Mouse (Mus musculus) thymus, adult 2 months (tissue): ENCODE data around the gene Rpl28. TPM values are rescaled to one million over a fixed set of nuclear protein-coding genes. Genes with fewer than 3 reads are reported as not detected.

Experiments
- DNase-seq: peaks from one replicate; pipeline ENCODE4 v3.0.0; 2021
- H3K27ac ChIP-seq: fragments of 200-500 bp; 2 replicates; pipeline ENCODE4 v1.5.1; 2012; ENCODE audit warnings: low read length, control low read depth; ENCODE audit not compliant: control insufficient read depth, insufficient read depth
- H3K27me3 ChIP-seq: fragments of 200-500 bp; 2 replicates; pipeline ENCODE4 v1.6.1; 2012; ENCODE audit warnings: mild to moderate bottlenecking, low read length, moderate library complexity, mixed read lengths; ENCODE audit not compliant: control insufficient read depth, insufficient read depth
- H3K36me3 ChIP-seq: fragments of 200-500 bp; 2 replicates; pipeline ENCODE4 v1.6.1; 2012; ENCODE audit warnings: mild to moderate bottlenecking, low read length, moderate library complexity; ENCODE audit not compliant: control insufficient read depth, insufficient read depth
- H3K4me1 ChIP-seq: fragments of 200-500 bp; replicated peaks from 2 replicates; pipeline ENCODE4 v1.6.1; 2012; ENCODE audit warnings: low read length; ENCODE audit not compliant: control insufficient read depth, insufficient read depth
- H3K4me3 ChIP-seq: fragments of 200-500 bp; 2 replicates; pipeline ENCODE4 v1.5.1; 2012; ENCODE audit warnings: mild to moderate bottlenecking, low read length, control low read depth, moderate library complexity; ENCODE audit not compliant: control insufficient read depth, insufficient read depth
- CTCF ChIP-seq: fragments of 200-500 bp; IDR thresholded peaks from 2 replicates; pipeline ENCODE4 v1.5.1; 2012; ENCODE audit warnings: mild to moderate bottlenecking, control low read depth, low read length, moderate library complexity, borderline replicate concordance; ENCODE audit not compliant: control insufficient read depth, poor library complexity, insufficient read depth; ENCODE audit errors: extremely low read depth
- POLR2A ChIP-seq: fragments of 200-500 bp; IDR thresholded peaks from 2 replicates; pipeline ENCODE4 v1.6.1; 2012; ENCODE audit warnings: mild to moderate bottlenecking, low read length, control low read depth, moderate library complexity; ENCODE audit not compliant: control insufficient read depth, poor library complexity, insufficient read depth; ENCODE audit errors: extremely low read depth
- WGBS: fragments of 180-500 bp; shearing (Covaris S2); methylation state at CpG from one replicate; pipeline ENCODE4 v1.1.7; 2018; 5-methylcytosine and 5-hydroxymethylcytosine counted together
- polyA plus RNA-seq: library from polyadenylated mRNA; depleted of rRNA; stranded (reverse); fragments of >200 nt; gene quantifications from 2 replicates; pipeline ENCODE4 v1.2.3, GENCODE M21; 2012

The Rpl28 gene
- polyA plus RNA-seq, 1 experiment = 367 TPM

GRCm38 (mm10) chr7:4749169-4749568, 43.5 kb upstream of the Rpl28 start:
- WGBS = 94% methylated on average over 2 of the region's 2 CpGs
- no peak overlapping the region for H3K4me3 ChIP-seq
- no peak for TF ChIP-seq CTCF
- no peak for TF ChIP-seq POLR2A
- peaks cover 17% of the 10 kb centered on the region for H3K4me1 ChIP-seq
- H3K27ac ChIP-seq = no peak overlapping the region
- H3K27me3 ChIP-seq = no peaks in the 10 kb centered on the region
- H3K36me3 ChIP-seq = no peaks in the 10 kb centered on the region
- no peak for DNase-seq

DNA sequence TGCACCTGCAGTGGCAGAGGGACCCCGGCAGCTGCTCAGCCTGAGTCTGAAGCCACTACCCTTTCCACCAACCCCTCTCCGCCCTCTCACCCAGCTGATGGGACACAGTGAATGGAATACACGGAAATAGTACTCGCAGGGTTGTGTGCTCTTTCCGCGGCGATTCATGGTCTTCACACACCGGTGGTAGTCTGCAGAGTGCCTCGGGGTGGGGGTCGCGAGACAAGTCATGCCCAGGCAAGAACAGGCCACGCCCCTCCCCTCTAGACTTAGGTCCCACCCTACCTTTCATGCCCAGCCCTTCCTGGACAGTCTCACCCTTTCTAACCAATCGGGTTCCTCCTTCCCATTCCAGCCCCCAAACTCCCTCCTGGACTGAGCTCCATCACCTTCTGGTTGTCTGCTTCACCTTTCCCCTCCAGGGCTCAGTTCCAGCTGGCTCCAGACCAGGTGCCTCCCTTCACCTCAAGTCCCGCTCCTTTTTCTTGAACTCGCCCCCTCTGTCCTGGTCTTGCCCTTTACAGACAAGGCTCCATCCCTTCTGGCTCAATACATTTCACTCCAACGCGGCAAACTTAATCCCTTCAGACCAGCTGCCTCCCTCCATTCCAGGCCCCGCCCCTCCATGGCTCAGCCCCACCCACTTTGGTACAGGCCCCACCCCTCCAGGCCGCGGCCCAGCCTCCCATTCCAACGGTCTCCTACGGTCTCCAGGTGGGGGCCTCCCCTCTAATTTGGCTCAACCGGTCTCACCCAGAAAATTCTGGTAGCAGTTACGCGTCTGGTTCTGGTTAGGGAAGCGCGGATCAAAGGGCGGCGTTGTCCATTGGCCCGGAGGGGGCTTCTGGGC, 40.5 kb upstream of the Rpl28 start:
- Histone ChIP-seq H3K36me3 (no peaks in the 10 kb centered on the region), H3K27me3 (no peaks in the 10 kb centered on the region), H3K4me3 (peak overlapping the region; percentile 57), H3K4me1 (peaks cover 17% of the 10 kb centered on the region), H3K27ac (no peak overlapping the region; the same call in 1 of the 2 replicates)
- TF ChIP-seq CTCF (no peak), POLR2A (no peak)
- WGBS = 3% methylated on average over 30 of the region's 30 CpGs
- DNase-seq = peak; percentile 25

- no peak for TF ChIP-seq CTCF
- peak; percentile 79 for TF ChIP-seq POLR2A
- DNase-seq = peak; percentile 85
- whole genome bisulfite sequencing = 11% methylated on average over 24 of the region's 24 CpGs
- H3K4me3 ChIP-seq = peak within 1 kb of the TSS; percentile 57
- no peaks in the 10 kb centered on the region for H3K27me3 ChIP-seq
- peaks cover 17% of the 10 kb centered on the region for H3K4me1 ChIP-seq
- H3K36me3 ChIP-seq = no peaks in the 10 kb centered on the region
- no peak within 1 kb of the TSS; the same call in 1 of the 2 replicates for H3K27ac ChIP-seq
Measured at GRCm38 (mm10) chr7:4752821-4753570, 39.7 kb upstream of the Rpl28 start, which contains the start of gene Cox6b2. Gene Cox6b2, minus strand, starts transcription at chr7:4753094.

GRCm38 (mm10) chr7:4759670-4760069, 33.0 kb upstream of the Rpl28 start:
- Histone ChIP-seq H3K27me3 (no peaks in the 10 kb centered on the region), H3K27ac (no peak overlapping the region), H3K4me1 (no peaks in the 10 kb centered on the region), H3K36me3 (no peaks in the 10 kb centered on the region), H3K4me3 (no peak overlapping the region)
- TF ChIP-seq CTCF (no peak), POLR2A (no peak)
- DNase-seq = no peak
- WGBS = 61% methylated on average over 1 of the region's 1 CpGs

DNA sequence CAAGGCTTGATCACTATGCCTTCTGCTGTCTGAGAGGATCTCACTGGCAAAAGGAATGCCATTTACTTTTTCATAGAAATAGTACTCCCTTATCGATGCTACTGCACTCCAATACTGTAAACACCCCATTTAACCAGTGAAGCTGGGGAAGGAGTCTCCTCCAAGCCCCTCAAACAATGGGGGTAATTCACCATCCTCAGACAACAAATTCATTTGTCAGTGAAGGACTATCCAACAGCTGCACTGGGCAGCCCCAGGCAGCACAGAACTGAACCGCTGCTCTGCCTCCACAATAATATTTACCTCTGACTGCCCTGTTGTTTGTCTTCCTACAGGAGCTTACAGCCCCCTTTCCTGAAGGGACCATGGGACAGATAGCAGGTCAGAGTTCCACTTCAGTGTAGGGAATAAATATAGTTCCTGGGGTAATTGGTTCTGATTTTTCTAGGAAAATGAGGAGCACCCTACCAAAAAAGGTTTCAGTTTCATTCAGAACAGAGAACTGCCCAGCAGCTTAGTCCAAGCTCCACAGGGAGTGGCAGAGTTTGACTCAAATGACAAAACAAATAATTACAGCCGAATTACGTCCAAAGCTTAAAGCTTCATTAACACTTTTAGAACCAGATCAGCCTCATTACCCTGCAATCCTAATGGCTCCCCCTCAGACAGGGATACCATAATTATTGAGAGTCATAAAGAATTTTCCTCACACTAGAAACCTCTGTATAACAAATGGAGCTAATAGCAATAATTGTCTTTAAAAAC, 27.5 kb upstream of the Rpl28 start:
- WGBS = 52% methylated on average over 4 of the region's 4 CpGs
- no peak overlapping the region for H3K4me3 ChIP-seq
- H3K36me3 ChIP-seq = no peaks in the 10 kb centered on the region
- TF ChIP-seq POLR2A (no peak), CTCF (no peak)
- no peak for DNase-seq
- H3K27me3 ChIP-seq = no peaks in the 10 kb centered on the region
- no peak overlapping the region for H3K27ac ChIP-seq
- H3K4me1 ChIP-seq = no peaks in the 10 kb centered on the region

DNA sequence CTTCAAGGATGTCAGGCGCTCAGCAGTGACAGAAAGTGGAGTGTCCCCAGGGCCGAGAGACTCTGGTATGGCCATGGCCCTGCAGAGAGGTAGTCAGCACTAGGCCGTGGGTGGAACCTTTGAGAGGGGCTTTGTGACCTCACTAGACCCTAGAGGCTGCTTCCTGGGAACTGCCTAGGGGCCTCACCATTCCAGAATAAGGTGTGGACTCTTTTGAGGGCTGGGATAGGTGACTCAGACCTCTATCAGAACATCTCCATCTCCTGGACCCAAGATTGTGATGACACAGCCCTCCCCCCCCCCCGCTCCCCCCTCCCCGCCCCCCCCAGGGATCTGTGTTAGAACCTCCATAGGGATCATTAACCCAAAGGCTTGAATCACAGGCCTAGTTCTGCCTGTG, 21.5 kb upstream of the Rpl28 start, which contains the start of gene Fam71e2:
TSS of gene Fam71e2 (minus strand) at position 101 of the 400 bp plus-strand sequence.
- no peak for TF ChIP-seq POLR2A
- TF ChIP-seq CTCF = no peak
- Histone ChIP-seq H3K27me3 (peaks cover 4% of the 10 kb centered on the region; the same call in 1 of the 2 replicates), H3K4me1 (no peaks in the 10 kb centered on the region), H3K36me3 (no peaks in the 10 kb centered on the region), H3K4me3 (no peak within 1 kb of the TSS), H3K27ac (no peak within 1 kb of the TSS)
- DNase-seq = no peak
- 91% methylated on average over 4 of the region's 5 CpGs for WGBS
